Mouse (Mus musculus): ENCODE results near the gene Olfr1555-ps1.

DNA sequence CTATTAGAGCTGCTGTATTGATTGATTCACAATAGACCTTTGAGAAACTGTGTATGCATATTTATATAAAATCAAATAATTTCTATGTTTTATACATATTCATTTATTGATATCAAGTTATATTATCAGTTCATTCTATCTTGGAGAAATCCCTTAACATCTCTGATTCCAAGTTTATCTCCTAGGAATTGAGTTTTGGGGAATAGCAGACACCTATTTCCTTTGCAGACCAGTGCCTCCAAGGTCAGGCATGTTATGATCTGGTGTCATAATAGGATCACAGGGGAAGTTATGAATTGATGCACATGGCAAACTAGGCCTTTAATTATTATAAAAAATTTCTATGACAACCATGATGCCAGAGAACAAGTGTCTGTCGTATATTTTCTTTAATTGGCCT is 30.4 kb upstream of the Olfr1555-ps1 start, which contains the start of gene Olfr1431:
- TF ChIP-seq MAX (IDR thresholded peaks at IDR 0.05; ENCODE audit: low read depth) (no peak), USF1 (IDR thresholded peaks at IDR 0.05; ENCODE audit: low read depth) (no peak), POLR2A (IDR thresholded peaks at IDR 0.05; ENCODE audit: insufficient read length, low read depth) (no peak), E2F4 (IDR thresholded peaks at IDR 0.05; ENCODE audit: insufficient read depth) (no peak), POLR2AphosphoS2 (IDR thresholded peaks at IDR 0.05; ENCODE audit: insufficient read length, low read depth) (no peak), TCF12 (IDR thresholded peaks at IDR 0.05; ENCODE audit: insufficient read depth, poor library complexity, severe bottlenecking) (no peak), CEBPB (IDR thresholded peaks at IDR 0.05; ENCODE audit: insufficient read depth, poor library complexity, severe bottlenecking) (no peak), MYOD1 (IDR thresholded peaks at IDR 0.05; ENCODE audit: control insufficient read depth in 1 of 3, insufficient read length in 2 of 3, low read depth in 2 of 3) (no peak), SRF (IDR thresholded peaks at IDR 0.05; ENCODE audit: control insufficient read depth, insufficient read length, low read depth) (no peak), REST (IDR thresholded peaks at IDR 0.05; ENCODE audit: insufficient read depth, insufficient read length) (no peak), MYOG (IDR thresholded peaks at IDR 0.05; ENCODE audit: control insufficient read depth in 1 of 3, insufficient read depth in 1 of 3, insufficient read length in 2 of 3, low read depth in 2 of 3) (no peak), TCF3 (IDR thresholded peaks at IDR 0.05; ENCODE audit: insufficient read length, low read depth) (no peak)
